Mouse (Mus musculus): ENCODE measurements around the gene Cldn24. TPM values are rescaled to one million over a fixed set of nuclear protein-coding genes. Genes with fewer than 3 reads are reported as not detected.

Cldn24 gene
- polyA plus RNA-seq (2017; shearing (Covaris generic)) = not detected

DNA sequence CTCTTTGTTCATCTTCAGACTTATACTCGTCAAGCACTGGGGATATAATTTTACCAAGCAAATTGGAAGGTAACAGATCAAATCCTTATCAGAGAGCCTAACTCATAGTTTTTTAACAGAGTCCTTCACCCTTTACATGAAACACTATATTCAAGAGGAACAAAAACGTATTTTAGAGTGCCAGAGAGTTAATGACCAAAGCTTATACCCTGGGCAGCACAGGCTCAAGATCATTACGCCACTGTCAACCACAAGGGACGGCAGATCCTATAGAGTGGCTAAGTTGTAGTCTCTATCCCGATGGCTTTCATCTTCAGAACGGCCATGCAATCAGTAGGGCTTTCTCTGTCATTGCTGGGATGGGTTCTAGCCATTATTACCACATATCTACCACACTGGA, at the start of gene Cldn24:
TSS of gene Cldn24 (plus strand) at position 301 of the 400 bp plus-strand sequence.

DNA sequence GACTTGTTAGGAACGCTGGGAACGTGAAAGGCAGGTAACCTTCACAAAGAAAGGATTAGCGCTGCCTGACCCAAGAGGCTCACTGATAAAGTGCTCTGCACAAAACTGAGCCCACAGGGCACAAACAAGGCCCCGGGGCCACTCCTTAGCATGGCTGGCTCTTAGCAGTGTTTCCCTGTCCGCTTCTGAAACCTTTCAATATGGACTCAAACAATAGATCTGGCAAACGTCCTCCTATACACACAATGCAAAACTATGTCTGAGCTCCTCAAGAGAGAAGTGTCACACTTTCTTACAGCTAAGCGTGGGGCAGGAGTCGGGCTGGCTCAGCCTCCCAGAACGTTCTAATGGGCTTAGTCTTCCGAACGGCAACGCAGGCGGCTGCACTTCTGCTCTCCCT, 2.2 kb downstream of the Cldn24 start, which contains the start of gene Cldn22:
TSS of gene Cldn22 (plus strand) at position 301 of the 400 bp plus-strand sequence.

Other genes with a start within 250 kb of the Cldn24 start
- 61.2 TPM for gene Ing2, start 146.6 kb upstream of the Cldn24 start, polyA plus RNA-seq (2017; shearing (Covaris generic))
- 61.2 TPM for gene Cdkn2aip, start 108.2 kb upstream of the Cldn24 start, polyA plus RNA-seq (2017; shearing (Covaris generic))
- not detected for gene Cldn22, start 2.3 kb downstream of the Cldn24 start, polyA plus RNA-seq (2017; shearing (Covaris generic))
- 0.80 TPM for gene Wwc2, start 168.8 kb downstream of the Cldn24 start, polyA plus RNA-seq (2017; shearing (Covaris generic))